Mouse (Mus musculus): Measurements from ENCODE around the gene Adap2.
"Not testable (repeated sequence)": the region's sequence is repeated elsewhere in the genome, so short reads cannot be mapped to it uniquely, and the experiment has no call there.

Gene Adap2

GRCm38 (mm10) chr11:80153857-80154495 is at the start of gene Adap2:
Adap2 (plus strand) TSS chr11:80154105.
- DNase-seq, result peak; percentile 74

- DNase-seq, result no peak
Observed at GRCm38 (mm10) chr11:80104407-80104806, 49.5 kb upstream of the Adap2 start.

DNA sequence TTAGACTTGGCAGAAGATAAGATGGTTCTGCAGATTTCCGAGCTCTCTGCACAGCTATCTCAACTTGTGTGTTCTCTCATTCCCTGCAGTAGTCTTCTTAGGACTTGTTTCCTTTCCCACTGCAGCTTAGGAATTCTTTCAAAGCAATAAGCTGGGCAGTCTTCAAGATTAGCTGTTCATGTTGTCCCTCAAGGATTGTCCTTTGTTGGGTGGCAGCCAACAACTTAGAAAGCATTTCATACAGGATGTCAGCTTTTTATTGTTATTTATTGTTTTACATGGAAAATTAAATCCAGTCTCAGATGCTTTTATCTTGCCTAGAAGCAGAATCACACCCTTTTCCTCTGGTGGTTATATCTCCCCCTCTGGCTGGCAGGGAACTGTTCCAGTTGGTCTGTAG is 37.5 kb upstream of the Adap2 start:
- DNase-seq, result no peak

DNA sequence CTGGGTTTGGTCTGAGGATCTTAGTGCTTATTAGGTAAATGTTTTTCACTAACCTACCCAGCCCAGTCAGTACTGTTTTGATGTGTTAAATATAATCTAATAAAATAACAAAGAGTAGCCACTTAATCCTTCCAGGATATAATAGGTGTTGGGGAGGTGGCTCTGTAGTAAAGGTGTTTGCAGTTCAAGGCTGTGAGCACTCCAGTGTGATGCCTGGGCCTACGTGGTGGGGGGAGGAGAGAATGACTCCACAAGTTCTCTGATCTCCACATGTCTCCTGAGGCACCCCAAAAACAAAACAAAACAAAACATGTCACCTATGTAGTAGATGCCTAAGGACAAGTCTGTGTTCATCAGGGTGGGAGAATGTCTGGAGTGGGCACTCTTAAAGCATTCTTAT is 21.9 kb upstream of the Adap2 start:
- DNase-seq, result no peak

DNA sequence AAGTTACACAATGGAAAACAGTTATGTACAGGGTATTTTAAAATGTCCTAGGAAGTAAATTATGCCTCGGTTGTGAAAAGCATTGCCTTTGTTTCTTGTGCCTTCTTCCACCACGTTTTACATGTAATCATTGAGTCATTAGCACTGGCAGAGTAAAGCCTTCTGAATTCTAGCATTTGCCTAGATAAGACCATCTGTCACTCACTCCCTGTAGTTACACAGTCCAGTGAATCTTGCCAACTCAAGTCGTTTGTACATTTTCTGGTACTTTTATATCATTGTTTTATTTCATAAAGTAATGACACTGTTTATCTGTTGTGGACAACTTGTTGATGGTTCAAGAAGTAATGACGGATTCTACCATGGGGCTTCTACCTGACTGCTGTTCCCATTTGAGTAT is 19.2 kb upstream of the Adap2 start:
- DNase-seq, result no peak

GRCm38 (mm10) chr11:80135954-80136683 is 17.8 kb upstream of the Adap2 start:
- no peak for DNase-seq

- DNase-seq, result no peak
Observed at GRCm38 (mm10) chr11:80136786-80137185, 17.1 kb upstream of the Adap2 start.

GRCm38 (mm10) chr11:80137773-80138172 is 16.1 kb upstream of the Adap2 start:
- no peak for DNase-seq

- peak; percentile 76 for DNase-seq
Observed at GRCm38 (mm10) chr11:80141825-80142521, 11.9 kb upstream of the Adap2 start, which contains the start of gene Tefm. Tefm (minus strand) TSS chr11:80142175.

DNA sequence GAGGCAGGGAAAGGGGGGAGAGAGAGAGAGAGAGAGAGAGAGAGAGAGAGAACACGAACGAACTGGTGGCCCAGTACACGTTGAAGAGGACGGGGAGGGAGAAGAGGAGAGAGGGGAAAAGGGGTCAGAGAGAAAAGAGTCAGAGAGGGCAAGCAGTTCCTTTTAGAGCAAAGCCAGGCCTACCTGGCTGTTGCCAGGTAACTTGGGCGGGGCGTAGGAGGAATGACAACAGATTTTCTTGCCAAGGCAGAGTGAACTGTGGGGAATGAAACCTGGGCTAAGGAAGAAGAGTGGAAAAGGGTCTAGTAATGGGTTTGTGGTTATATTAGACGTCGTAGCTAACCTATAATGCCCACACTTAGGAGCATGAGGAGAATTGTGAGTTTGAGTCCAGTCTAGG is 11.0 kb upstream of the Adap2 start:
- DNase-seq, result no peak

GRCm38 (mm10) chr11:80145787-80146275 is 8.1 kb upstream of the Adap2 start:
- DNase-seq, result no peak

GRCm38 (mm10) chr11:80147748-80148147 is 6.2 kb upstream of the Adap2 start:
- DNase-seq, result no peak

DNA sequence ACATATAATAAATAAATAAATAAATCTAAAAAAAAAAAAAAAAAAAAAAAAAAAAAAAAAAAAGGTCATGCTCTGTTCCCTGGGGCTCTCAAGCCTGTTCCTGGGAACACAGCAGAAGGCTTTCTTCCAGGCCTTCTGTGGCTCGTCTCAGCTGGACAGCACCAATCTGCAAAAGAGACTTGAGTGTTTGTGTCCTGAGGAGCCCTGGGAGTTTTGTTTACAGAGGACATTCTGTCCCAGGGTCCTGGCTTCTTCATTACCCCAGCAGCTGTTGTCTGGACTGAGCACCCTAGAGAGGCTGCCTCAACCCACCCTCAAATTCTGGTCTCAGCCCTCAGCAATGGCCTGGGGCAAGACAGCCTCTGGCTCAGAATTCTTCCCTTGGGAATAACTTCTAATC is 5.6 kb upstream of the Adap2 start:
- no peak for DNase-seq

DNA sequence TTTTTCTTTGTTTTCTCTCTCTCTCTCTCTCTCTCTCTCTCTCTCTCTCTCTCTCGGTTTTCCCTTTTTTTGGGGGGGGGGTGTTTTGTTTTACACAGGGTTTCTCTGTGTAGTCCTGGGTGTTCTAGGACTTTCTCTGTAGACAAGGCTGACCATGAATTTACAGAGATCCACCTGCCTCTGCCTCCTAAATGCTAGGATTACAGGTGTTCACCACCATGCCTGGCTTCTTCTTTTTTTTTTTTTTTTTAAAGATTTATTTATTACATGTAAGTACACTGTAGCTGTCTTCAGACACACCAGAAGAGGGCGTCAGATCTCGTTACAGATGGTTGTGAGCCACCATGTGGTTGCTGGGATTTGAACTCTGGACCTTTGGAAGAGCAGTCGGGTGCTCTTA is 4.9 kb upstream of the Adap2 start:
- DNase-seq, result not testable (repeated sequence)

DNA sequence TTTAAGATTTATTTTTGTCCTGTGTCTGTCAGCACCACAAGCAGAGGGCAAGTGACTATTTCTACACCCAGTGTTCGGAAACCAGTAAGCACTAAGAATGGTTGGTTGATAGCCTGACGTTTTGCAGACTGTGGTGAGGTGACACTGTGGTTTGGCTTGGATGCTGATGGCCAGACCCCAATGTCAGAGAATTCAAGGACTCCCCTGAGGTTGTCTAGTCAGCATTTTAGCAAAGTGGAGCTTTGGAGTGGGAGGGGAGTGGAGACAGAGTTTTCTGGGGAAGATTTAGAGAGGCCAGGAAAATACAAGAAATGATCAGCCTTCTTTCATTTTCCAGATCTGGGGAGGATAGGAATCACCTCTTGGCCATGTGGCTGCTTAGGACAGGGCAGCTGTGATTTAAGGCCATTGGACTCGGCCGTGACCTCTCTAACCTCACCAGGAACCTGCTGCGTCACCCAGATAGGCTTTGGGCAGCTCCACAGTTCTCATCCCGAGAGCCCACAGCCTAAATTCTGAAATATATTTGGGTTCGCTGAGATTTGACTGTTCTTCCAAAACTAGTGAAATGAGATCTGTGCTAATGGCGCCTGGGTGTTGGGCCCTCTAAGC is 4.4 kb upstream of the Adap2 start:
- no peak for DNase-seq

- DNase-seq, result no peak
Observed at GRCm38 (mm10) chr11:80150566-80150965, 3.3 kb upstream of the Adap2 start.

- no peak for DNase-seq
Observed at GRCm38 (mm10) chr11:80151541-80151940, 2.4 kb upstream of the Adap2 start.

- no peak for DNase-seq
Observed at GRCm38 (mm10) chr11:80152376-80152775, 1.5 kb upstream of the Adap2 start.

DNA sequence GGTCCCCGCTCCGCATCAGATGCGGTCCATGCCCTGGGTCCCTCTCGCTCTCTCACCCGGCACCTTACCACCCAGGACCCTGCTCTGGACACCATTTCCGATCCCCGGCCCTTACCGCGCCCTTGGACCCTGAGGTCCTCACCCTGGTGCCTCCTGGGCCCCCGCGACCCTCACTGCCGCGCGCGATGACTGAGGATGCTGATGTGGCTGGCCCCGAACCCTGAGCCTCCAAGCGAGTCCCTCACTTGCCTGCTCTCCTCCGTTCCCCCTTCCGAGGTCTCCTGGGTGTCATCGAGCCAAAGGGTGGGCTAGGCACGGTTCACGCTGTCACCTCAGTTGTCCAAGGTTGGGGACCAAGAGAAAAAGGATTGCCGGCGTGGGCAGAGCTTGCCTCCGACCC is 596 bp downstream of the Adap2 start:
- DNase-seq, result no peak

GRCm38 (mm10) chr11:80155541-80155940 is 1.6 kb downstream of the Adap2 start:
- DNase-seq, result no peak

GRCm38 (mm10) chr11:80155961-80156360 is 2.1 kb downstream of the Adap2 start:
- DNase-seq, result no peak

DNA sequence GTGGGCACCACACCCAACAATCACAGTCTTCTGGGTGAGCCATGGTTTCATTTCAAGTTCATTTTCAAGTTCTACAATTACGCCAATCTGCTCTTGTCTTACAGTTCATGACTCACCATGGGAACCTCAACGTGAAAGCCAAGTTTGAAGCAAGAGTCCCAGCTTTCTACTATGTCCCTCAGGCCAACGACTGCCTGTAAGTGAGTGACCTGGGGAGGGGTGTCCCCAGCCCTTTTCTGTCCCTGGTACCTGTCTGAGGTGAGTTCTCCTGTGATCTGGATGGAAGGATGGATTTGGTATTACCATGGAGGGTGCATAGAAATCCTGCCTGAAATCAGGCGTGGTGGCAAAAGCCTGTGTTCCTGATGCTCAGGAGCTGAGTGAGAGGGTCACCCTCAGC is 2.9 kb downstream of the Adap2 start:
- no peak for DNase-seq

DNA sequence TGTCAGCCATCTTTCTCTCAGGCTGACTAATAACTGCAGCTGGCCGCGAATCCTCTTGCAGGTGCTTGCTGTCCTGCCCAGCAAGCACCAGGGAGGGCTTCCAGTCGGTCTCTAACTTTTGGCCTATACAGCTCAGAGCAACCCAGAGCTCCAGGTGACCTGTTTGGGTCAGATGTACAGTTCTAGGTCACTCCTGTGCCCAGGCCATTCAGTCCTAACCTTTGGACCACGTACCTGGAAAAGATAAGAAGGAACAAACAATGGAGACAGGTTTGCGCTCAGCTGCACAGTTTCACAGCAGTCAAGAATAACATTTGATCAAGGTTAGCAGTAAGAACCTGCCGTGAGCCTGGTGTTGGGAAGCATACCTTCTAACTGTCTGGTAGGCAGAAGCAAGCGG is 5.1 kb downstream of the Adap2 start:
- no peak for DNase-seq

All from right cerebral cortex, postnatal 14 days (tissue).